Mouse (Mus musculus) CD4-positive naive resting alpha-beta T cell, adult 57 days (primary cell): Measurements from ENCODE around the gene Aamdc. TPM values are rescaled to one million over a fixed set of nuclear protein-coding genes. Genes with fewer than 3 reads are reported as not detected.

ENCODE experiments used
- total RNA-seq: library from RNA; stranded (reverse); gene quantifications from one replicate; pipeline ENCODE4 v1.2.4, GENCODE M21; 2023

The Aamdc gene
- total RNA-seq, result 16.0 TPM

GRCm38 (mm10) chr7:97579067-97579975 lies at the start of gene Aamdc, which contains the start of gene Rsf1:
Gene Aamdc, minus strand, starts transcription at chr7:97579497.
Gene Rsf1, plus strand, starts transcription at chr7:97579889.

Other genes starting within 250 kb of the Aamdc start
- 7.1 TPM for gene Usp35, start 247.5 kb downstream of the Aamdc start, total RNA-seq
- gene Kctd21, start 247.2 kb downstream of the Aamdc start, total RNA-seq, result 1.0 TPM
- gene Alg8, start 207.9 kb downstream of the Aamdc start, total RNA-seq, result 12.1 TPM
- gene Ndufc2, start 179.5 kb downstream of the Aamdc start, total RNA-seq, result 49.7 TPM
- gene Thrsp, start 161.8 kb downstream of the Aamdc start, total RNA-seq, result not detected
- gene Kctd14, start 128.2 kb downstream of the Aamdc start, total RNA-seq, result 0.35 TPM
- 45.2 TPM for gene Ints4, start 98.5 kb downstream of the Aamdc start, total RNA-seq
- 79.3 TPM for gene Rsf1, start 392 bp upstream of the Aamdc start, total RNA-seq
- gene Clns1a, start 117.1 kb upstream of the Aamdc start, total RNA-seq, result 50.1 TPM
- gene Aqp11, start 158.8 kb upstream of the Aamdc start, total RNA-seq, result 1.2 TPM
- gene Pak1, start 209.0 kb upstream of the Aamdc start, total RNA-seq, result 10.4 TPM